Mouse (Mus musculus): ENCODE measurements around the gene Mon2.
"Not testable (repeated sequence)": the region's sequence is repeated elsewhere in the genome, so short reads cannot be mapped to it uniquely, and the experiment has no call there.

Mon2 gene

GRCm38 (mm10) chr10:123056463-123056862 lies 19.8 kb downstream of the Mon2 start:
- DNase-seq, result no peak

GRCm38 (mm10) chr10:123055205-123056000 lies 20.9 kb downstream of the Mon2 start:
- DNase-seq, result no peak

- DNase-seq, result no peak
These were observed 22.7 kb downstream of the Mon2 start for GRCm38 (mm10) chr10:123053557-123053956.

GRCm38 (mm10) chr10:123052021-123052420 lies 24.3 kb downstream of the Mon2 start:
- no peak for DNase-seq

GRCm38 (mm10) chr10:123048730-123049129 lies 27.6 kb downstream of the Mon2 start:
- no peak for DNase-seq

GRCm38 (mm10) chr10:123039936-123040335 lies 36.4 kb downstream of the Mon2 start:
- DNase-seq, result peak; percentile 18

GRCm38 (mm10) chr10:123032078-123032646 lies 44.1 kb downstream of the Mon2 start:
- DNase-seq, result no peak

- DNase-seq, result no peak
These were observed 44.9 kb downstream of the Mon2 start for GRCm38 (mm10) chr10:123031449-123031848.

GRCm38 (mm10) chr10:123030589-123030988 lies 45.7 kb downstream of the Mon2 start:
- DNase-seq, result no peak

GRCm38 (mm10) chr10:123028949-123029348 lies 47.4 kb downstream of the Mon2 start:
- no peak for DNase-seq

- DNase-seq, result not testable (repeated sequence)
These were observed 49.6 kb downstream of the Mon2 start for GRCm38 (mm10) chr10:123026736-123027135.

GRCm38 (mm10) chr10:123013435-123013834 lies 62.9 kb downstream of the Mon2 start:
- peak; percentile 92 for DNase-seq

GRCm38 (mm10) chr10:123011421-123011820 lies 64.9 kb downstream of the Mon2 start:
- DNase-seq, result no peak

GRCm38 (mm10) chr10:123005237-123006185 lies 70.8 kb downstream of the Mon2 start:
- DNase-seq, result peak; percentile 81

- DNase-seq, result no peak
These were observed 71.6 kb downstream of the Mon2 start for GRCm38 (mm10) chr10:123004475-123005236.

GRCm38 (mm10) chr10:123001985-123002384 lies 74.3 kb downstream of the Mon2 start:
- DNase-seq, result no peak

- DNase-seq, result no peak
These were observed 74.9 kb downstream of the Mon2 start for GRCm38 (mm10) chr10:123001363-123001762.

- DNase-seq, result no peak
These were observed 76.9 kb downstream of the Mon2 start for GRCm38 (mm10) chr10:122999356-122999755.

GRCm38 (mm10) chr10:122997852-122998251 lies 78.5 kb downstream of the Mon2 start:
- no peak for DNase-seq

GRCm38 (mm10) chr10:122994402-122995107 lies 81.8 kb downstream of the Mon2 start:
- no peak for DNase-seq

GRCm38 (mm10) chr10:122991648-122992047 lies 84.7 kb downstream of the Mon2 start:
- no peak for DNase-seq

- DNase-seq, result no peak
These were observed 85.3 kb downstream of the Mon2 start for GRCm38 (mm10) chr10:122991053-122991452.

All from retina, postnatal 1 day (tissue).